Mouse (Mus musculus): ENCODE measurements around the gene Mab21l1.

GRCm38 (mm10) chr3:55824864-55825263 is 42.6 kb downstream of the Mab21l1 start:
- TF ChIP-seq POLR2A (IDR thresholded peaks at IDR 0.05; ENCODE audit: insufficient read depth, low read depth, low read length) (no peak), CTCF (IDR thresholded peaks at IDR 0.05) (no peak)

Data from heart, adult 2 months (tissue).